ENCODE assay signal across 21 mouse cellular contexts in genomic region chr11:8236056-8236455, GRCm38 (mm10).
A peak's percentile ranks its signal among the peaks of the same experiment; 100 is the strongest.
DNase-seq lines count a peak whose midpoint lies in the region; ATAC-seq lines count a peak whose summit lies in the region.
"Had no signal": no experiment of that assay in that cellular context is flagged by ENCODE, and none has a peak within 500 bp of the region (broad histone marks: within the 10 kb centered on the region; RNA-seq: fewer than 3 reads in every experiment).

No protein-coding gene starts in this region.

- peak; percentile 11 for DNase-seq in forebrain, embryonic 14.5 days (ENCODE audit: low spot score)
- DNase-seq in adrenal gland, postnatal 10 days, result peak; percentile 67
- DNase-seq in lung, adult 18-20 months, result peak; percentile 46 to 60
- DNase-seq in lung, postnatal 36 days, result peak; percentile 77
- no peak for DNase-seq in layer of hippocampus, postnatal 14 days (ENCODE audit: low spot score in 2 of 2)
- DNase-seq: cerebellum, adult 9-10 months; gastrocnemius, postnatal 10 days; heart, adult 2 months; heart, postnatal 4 days; liver, postnatal 0 days; midbrain, embryonic 14.5 days; thymus, postnatal 25 days had no signal

- no peaks in the 10 kb centered on the region for H3K36me3 ChIP-seq in forebrain, embryonic 14.5 days (ENCODE audit: control insufficient read depth, insufficient read depth, low read length)
- no peaks in the 10 kb centered on the region for H3K36me3 ChIP-seq in forebrain, embryonic 15.5 days
- H3K36me3 ChIP-seq: embryonic facial prominence, embryonic 13.5 days; heart, embryonic 15.5 days; hindbrain, embryonic 15.5 days; intestine, embryonic 15.5 days; limb, embryonic 15.5 days; neural tube, embryonic 13.5 days had no signal

- no peak overlapping the region for H3K9ac ChIP-seq in forebrain, embryonic 14.5 days (ENCODE audit: low read length)
- H3K9ac ChIP-seq in forebrain, embryonic 15.5 days (replicated peaks), result no peak overlapping the region
- H3K9ac ChIP-seq: embryonic facial prominence, embryonic 13.5 days; heart, embryonic 15.5 days; hindbrain, embryonic 15.5 days; intestine, embryonic 15.5 days; limb, embryonic 15.5 days; liver, postnatal 0 days; neural tube, embryonic 13.5 days had no signal

- no peak for ATAC-seq in forebrain, embryonic 14.5 days
- no peak for ATAC-seq in forebrain, embryonic 15.5 days (replicated peaks)
- ATAC-seq in frontal cortex, adult (ENCODE audit: low TSS enrichment), result no peak
- ATAC-seq: intestine, embryonic 15.5 days; liver, postnatal 0 days had no signal

- no peak overlapping the region for H3K27ac ChIP-seq in forebrain, embryonic 14.5 days (ENCODE audit: low read depth, low read length)
- no peak overlapping the region for H3K27ac ChIP-seq in forebrain, embryonic 15.5 days (replicated peaks)
- H3K27ac ChIP-seq: embryonic facial prominence, embryonic 13.5 days; heart, adult 2 months; heart, embryonic 15.5 days; hindbrain, embryonic 15.5 days; intestine, embryonic 15.5 days; limb, embryonic 15.5 days; neural tube, embryonic 13.5 days had no signal

- WGBS in forebrain, embryonic 14.5 days, result 76% methylated on average over 2 of the region's 2 CpGs
- WGBS in forebrain, embryonic 15.5 days, result 74% methylated on average over 2 of the region's 2 CpGs

- H3K4me2 ChIP-seq in forebrain, embryonic 14.5 days (ENCODE audit: low read length), result no peak overlapping the region
- no peak overlapping the region for H3K4me2 ChIP-seq in forebrain, embryonic 15.5 days (replicated peaks)
- H3K4me2 ChIP-seq: embryonic facial prominence, embryonic 13.5 days; heart, embryonic 15.5 days; hindbrain, embryonic 15.5 days; intestine, embryonic 15.5 days; limb, embryonic 15.5 days; neural tube, embryonic 13.5 days had no signal

- H3K9me3 ChIP-seq in forebrain, embryonic 14.5 days (replicated peaks; ENCODE audit: control insufficient read depth, low read length), result no peaks in the 10 kb centered on the region
- no peaks in the 10 kb centered on the region for H3K9me3 ChIP-seq in forebrain, embryonic 15.5 days
- H3K9me3 ChIP-seq: heart, embryonic 15.5 days; hindbrain, embryonic 15.5 days; intestine, embryonic 15.5 days; limb, embryonic 15.5 days; megakaryocyte, embryonic 14.5 days; neural tube, embryonic 13.5 days had no signal

- no peak overlapping the region for H3K4me3 ChIP-seq in forebrain, embryonic 14.5 days (ENCODE audit: low read depth, low read length)
- H3K4me3 ChIP-seq in forebrain, embryonic 15.5 days, result no peak overlapping the region
- H3K4me3 ChIP-seq: embryonic facial prominence, embryonic 13.5 days; heart, adult 2 months; heart, embryonic 15.5 days; hindbrain, embryonic 15.5 days; intestine, embryonic 15.5 days; limb, embryonic 15.5 days; megakaryocyte, embryonic 14.5 days; neural tube, embryonic 13.5 days had no signal

- no peaks in the 10 kb centered on the region for H3K4me1 ChIP-seq in forebrain, embryonic 14.5 days (ENCODE audit: control insufficient read depth, insufficient read depth, low read length)
- H3K4me1 ChIP-seq in forebrain, embryonic 15.5 days, result no peaks in the 10 kb centered on the region
- H3K4me1 ChIP-seq: heart, embryonic 15.5 days; hindbrain, embryonic 15.5 days; intestine, embryonic 15.5 days; limb, embryonic 15.5 days; megakaryocyte, embryonic 14.5 days; neural tube, embryonic 13.5 days had no signal

- no peaks in the 10 kb centered on the region for H3K27me3 ChIP-seq in forebrain, embryonic 14.5 days (replicated peaks; ENCODE audit: control insufficient read depth, insufficient read depth, low read length)
- no peaks in the 10 kb centered on the region for H3K27me3 ChIP-seq in forebrain, embryonic 15.5 days
- H3K27me3 ChIP-seq: embryonic facial prominence, embryonic 13.5 days; heart, embryonic 15.5 days; hindbrain, embryonic 15.5 days; intestine, embryonic 15.5 days; limb, embryonic 15.5 days; megakaryocyte, embryonic 14.5 days; neural tube, embryonic 13.5 days had no signal

Comparison
In these comparisons a context has a peak if more than half of its experiments do, and no peak if none do; other contexts are left out.
1. DNase-seq: peak in forebrain, embryonic 14.5 days (single experiment), adrenal gland, postnatal 10 days (single experiment), lung, adult 18-20 months (2 of 2) and lung, postnatal 36 days (single experiment); none in layer of hippocampus, postnatal 14 days (0 of 2).